Mouse (Mus musculus) urinary bladder, postnatal 4 days (tissue): ENCODE data around the gene Atp5d.

Source experiments
- DNase-seq, 2 experiments: peaks; one replicate each; pipeline ENCODE4 v3.0.0; 2021 to 2022; ENCODE audit warnings: low spot score in 2 of 2

The Atp5d gene

GRCm38 (mm10) chr10:80182547-80182946 is 44.1 kb downstream of the Atp5d start:
- no peak for DNase-seq

GRCm38 (mm10) chr10:80186649-80187048 is 48.2 kb downstream of the Atp5d start:
- no peak for DNase-seq

GRCm38 (mm10) chr10:80187739-80188138 is 49.3 kb downstream of the Atp5d start:
- no peak for DNase-seq

DNA sequence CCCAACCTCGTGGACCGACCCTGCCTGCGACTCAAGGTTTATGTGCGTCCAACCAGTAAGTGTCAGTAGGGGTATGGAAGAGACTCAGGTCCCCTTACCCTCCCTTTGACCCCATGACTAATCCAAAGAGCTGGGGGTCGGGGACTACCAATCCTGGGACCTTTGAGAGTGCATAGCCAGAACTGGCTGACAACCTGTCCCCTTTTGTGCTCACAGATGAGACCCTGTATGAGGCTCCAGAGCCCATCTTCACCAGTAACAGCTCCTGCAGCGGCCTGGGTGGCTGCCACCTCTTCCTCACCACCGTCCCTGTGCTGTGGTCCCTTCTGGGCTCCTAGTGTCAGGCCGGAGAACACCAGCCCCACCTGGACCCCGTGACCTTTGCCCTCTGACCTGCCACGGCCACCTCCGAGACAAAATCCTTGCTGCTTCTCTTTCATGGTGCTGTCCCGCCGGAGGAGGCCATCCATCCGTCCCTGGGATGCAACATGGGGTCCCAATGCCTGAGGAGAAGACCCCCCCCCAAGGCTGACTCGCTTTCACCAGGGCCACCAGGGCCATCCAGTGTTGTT is 50.1 kb downstream of the Atp5d start:
- peak in 1 of 2 experiments; percentile 57 for DNase-seq

- no peak for DNase-seq
Observed at GRCm38 (mm10) chr10:80189999-80190398, 51.6 kb downstream of the Atp5d start.

DNA sequence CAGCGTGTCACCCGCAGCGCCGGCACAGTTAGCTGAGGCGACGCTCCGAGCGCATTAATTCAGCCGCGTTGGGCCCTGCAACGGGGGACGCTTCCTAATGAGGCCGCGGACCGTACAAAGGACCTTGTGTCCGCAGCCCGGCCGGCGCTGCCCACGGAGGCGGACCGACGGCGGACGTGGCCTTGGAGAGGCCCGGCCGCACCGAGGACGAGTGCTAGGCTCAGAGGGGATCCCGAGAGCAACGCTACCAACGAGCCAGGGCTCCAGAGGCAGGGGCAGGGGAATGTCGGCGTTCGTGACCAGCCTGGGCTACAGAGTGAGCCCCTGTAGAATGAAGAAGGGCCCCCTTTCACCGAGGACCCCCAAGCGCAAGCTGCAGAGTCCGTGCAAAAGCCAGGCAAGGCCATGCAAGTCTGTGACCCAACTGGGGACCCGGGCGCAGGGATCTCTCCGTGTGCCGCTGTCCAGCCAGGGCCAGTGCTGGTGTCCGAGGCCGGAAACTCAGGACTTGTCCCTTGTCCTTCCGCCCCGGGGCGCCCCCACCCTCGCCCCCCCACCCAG is 52.1 kb downstream of the Atp5d start:
- DNase-seq, result peak in 1 of 2 experiments; percentile 57

DNA sequence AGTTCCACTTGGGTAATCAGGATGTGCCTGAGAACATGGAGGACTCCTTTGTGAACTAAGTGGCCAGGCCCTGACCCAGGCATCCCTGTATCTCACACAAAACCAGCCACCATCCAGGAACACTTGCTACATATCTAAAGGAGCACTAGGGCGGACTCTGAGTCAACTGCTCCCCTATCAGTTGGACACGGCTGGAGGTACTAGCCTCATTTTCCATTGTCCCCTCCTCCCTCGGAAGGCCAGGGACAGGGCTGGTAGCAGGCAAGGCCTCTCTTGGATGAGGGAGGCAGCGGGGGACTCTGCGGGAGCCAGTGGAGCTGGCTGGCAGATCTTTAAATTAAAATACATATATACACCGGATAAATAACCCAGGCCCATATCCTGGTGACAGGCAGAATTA is 55.5 kb downstream of the Atp5d start:
- DNase-seq, result no peak

DNA sequence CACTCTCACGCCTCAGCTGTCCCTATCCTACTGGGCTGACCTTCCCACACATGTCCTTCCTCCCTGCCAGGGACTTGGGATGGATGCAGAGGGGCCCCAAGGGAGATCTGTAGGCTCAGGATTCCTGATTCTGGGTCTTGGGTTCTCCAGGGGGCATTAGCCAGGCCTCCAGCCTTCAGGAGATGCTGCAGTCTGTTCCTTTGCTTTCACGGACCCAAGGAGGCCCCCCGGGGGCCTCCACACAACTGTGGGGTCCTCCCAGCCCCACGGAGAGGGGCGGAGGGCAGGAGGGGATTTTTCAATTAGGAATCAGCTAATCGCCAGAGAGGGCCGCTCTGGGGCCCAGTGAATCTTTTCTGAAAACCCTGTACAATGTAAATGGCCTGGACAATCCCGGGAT is 56.0 kb downstream of the Atp5d start:
- DNase-seq, result no peak
